Mouse (Mus musculus): ENCODE measurements around the gene Etv6. TPM values are rescaled to one million over a fixed set of nuclear protein-coding genes. Genes with fewer than 3 reads are reported as not detected.
A peak's percentile ranks its signal among the peaks of the same experiment; 100 is the strongest.

Gene Etv6
- total and polyA plus RNA-seq, 2 experiments = 4.1 to 8.6 TPM

- Histone ChIP-seq H3K4me3 (ENCODE audit: insufficient read depth, low read depth, low read length) (no peak overlapping the region), H3K27me3 (ENCODE audit: control insufficient read depth, insufficient read depth, low read length) (no peaks in the 10 kb centered on the region), H3K79me2 (ENCODE audit: control insufficient read depth, insufficient read depth, low read length) (peaks cover 30% of the 10 kb centered on the region; the same call in 1 of the 2 replicates), H3K27ac (replicated peaks; ENCODE audit: insufficient read depth, low read depth, low read length) (no peak overlapping the region), H3K36me3 (ENCODE audit: control insufficient read depth, insufficient read depth, low read length) (peaks cover 1% of the 10 kb centered on the region; the same call in 1 of the 2 replicates), H3K9ac (ENCODE audit: low read depth, low read length) (no peak overlapping the region), H3K4me1 (ENCODE audit: control insufficient read depth, insufficient read depth, low read length) (no peaks in the 10 kb centered on the region)
- no peak for DNase-seq (ENCODE audit: extremely low read depth, low read depth, low spot score)
- WGBS = 86% methylated on average over 2 of the region's 2 CpGs
- no peak for TF ChIP-seq CTCF (IDR thresholded peaks at IDR 0.05; ENCODE audit: low read depth, low read length)
- TF ChIP-seq POLR2A (IDR thresholded peaks at IDR 0.05; ENCODE audit: extremely low read depth, insufficient read depth, low read length) = no peak
Measured at GRCm38 (mm10) chr6:134131601-134132000, 96.1 kb downstream of the Etv6 start.

GRCm38 (mm10) chr6:134133756-134134155 lies 98.3 kb downstream of the Etv6 start:
- H3K27ac ChIP-seq (replicated peaks; ENCODE audit: insufficient read depth, low read depth, low read length) = no peak overlapping the region
- TF ChIP-seq CTCF (IDR thresholded peaks at IDR 0.05; ENCODE audit: low read depth, low read length) (no peak), POLR2A (IDR thresholded peaks at IDR 0.05; ENCODE audit: extremely low read depth, insufficient read depth, low read length) (no peak)
- 54% methylated on average over 4 of the region's 4 CpGs for WGBS
- no peaks in the 10 kb centered on the region for H3K4me1 ChIP-seq (ENCODE audit: control insufficient read depth, insufficient read depth, low read length)
- H3K4me3 ChIP-seq (ENCODE audit: insufficient read depth, low read depth, low read length) = no peak overlapping the region
- H3K79me2 ChIP-seq (ENCODE audit: control insufficient read depth, insufficient read depth, low read length) = peaks cover 19% of the 10 kb centered on the region; the same call in 1 of the 2 replicates
- H3K9ac ChIP-seq (ENCODE audit: low read depth, low read length) = no peak overlapping the region
- no peak for DNase-seq (ENCODE audit: extremely low read depth, low read depth, low spot score)
- H3K27me3 ChIP-seq (ENCODE audit: control insufficient read depth, insufficient read depth, low read length) = no peaks in the 10 kb centered on the region
- H3K36me3 ChIP-seq (ENCODE audit: control insufficient read depth, insufficient read depth, low read length) = peaks cover under 1% of the 10 kb centered on the region; the same call in 1 of the 2 replicates

GRCm38 (mm10) chr6:134134821-134135323 lies 99.4 kb downstream of the Etv6 start:
- peaks cover 14% of the 10 kb centered on the region; the same call in 1 of the 2 replicates for H3K79me2 ChIP-seq (ENCODE audit: control insufficient read depth, insufficient read depth, low read length)
- no peak overlapping the region for H3K27ac ChIP-seq (replicated peaks; ENCODE audit: insufficient read depth, low read depth, low read length)
- no peaks in the 10 kb centered on the region for H3K36me3 ChIP-seq (ENCODE audit: control insufficient read depth, insufficient read depth, low read length)
- H3K9ac ChIP-seq (ENCODE audit: low read depth, low read length) = no peak overlapping the region
- no peak overlapping the region for H3K4me3 ChIP-seq (ENCODE audit: insufficient read depth, low read depth, low read length)
- no peaks in the 10 kb centered on the region for H3K27me3 ChIP-seq (ENCODE audit: control insufficient read depth, insufficient read depth, low read length)
- no peaks in the 10 kb centered on the region for H3K4me1 ChIP-seq (ENCODE audit: control insufficient read depth, insufficient read depth, low read length)
- DNase-seq (ENCODE audit: extremely low read depth, low read depth, low spot score) = no peak
- 94% methylated on average over 9 of the region's 9 CpGs for WGBS
- TF ChIP-seq POLR2A (IDR thresholded peaks at IDR 0.05; ENCODE audit: extremely low read depth, insufficient read depth, low read length) = no peak
- no peak for TF ChIP-seq CTCF (IDR thresholded peaks at IDR 0.05; ENCODE audit: low read depth, low read length)

- WGBS = 83% methylated on average over 3 of the region's 3 CpGs
- Histone ChIP-seq H3K4me3 (ENCODE audit: insufficient read depth, low read depth, low read length) (no peak overlapping the region), H3K36me3 (ENCODE audit: control insufficient read depth, insufficient read depth, low read length) (no peaks in the 10 kb centered on the region), H3K27ac (replicated peaks; ENCODE audit: insufficient read depth, low read depth, low read length) (no peak overlapping the region), H3K27me3 (ENCODE audit: control insufficient read depth, insufficient read depth, low read length) (no peaks in the 10 kb centered on the region), H3K79me2 (ENCODE audit: control insufficient read depth, insufficient read depth, low read length) (peaks cover 13% of the 10 kb centered on the region; the same call in 1 of the 2 replicates), H3K9ac (ENCODE audit: low read depth, low read length) (no peak overlapping the region), H3K4me1 (ENCODE audit: control insufficient read depth, insufficient read depth, low read length) (no peaks in the 10 kb centered on the region)
- no peak for TF ChIP-seq CTCF (IDR thresholded peaks at IDR 0.05; ENCODE audit: low read depth, low read length)
- no peak for TF ChIP-seq POLR2A (IDR thresholded peaks at IDR 0.05; ENCODE audit: extremely low read depth, insufficient read depth, low read length)
- DNase-seq (ENCODE audit: extremely low read depth, low read depth, low spot score) = no peak
Measured at GRCm38 (mm10) chr6:134136315-134136714, 100.8 kb downstream of the Etv6 start.

GRCm38 (mm10) chr6:134139359-134139758 lies 103.9 kb downstream of the Etv6 start:
- TF ChIP-seq POLR2A (IDR thresholded peaks at IDR 0.05; ENCODE audit: extremely low read depth, insufficient read depth, low read length) (no peak), CTCF (IDR thresholded peaks at IDR 0.05; ENCODE audit: low read depth, low read length) (no peak)
- no peaks in the 10 kb centered on the region for H3K27me3 ChIP-seq (ENCODE audit: control insufficient read depth, insufficient read depth, low read length)
- peak; percentile 56 for DNase-seq (ENCODE audit: extremely low read depth, low read depth, low spot score)
- no peak overlapping the region for H3K9ac ChIP-seq (ENCODE audit: low read depth, low read length)
- H3K27ac ChIP-seq (replicated peaks; ENCODE audit: insufficient read depth, low read depth, low read length) = no peak overlapping the region
- H3K36me3 ChIP-seq (ENCODE audit: control insufficient read depth, insufficient read depth, low read length) = no peaks in the 10 kb centered on the region
- no peaks in the 10 kb centered on the region; the same call in none of the 2 replicates for H3K4me1 ChIP-seq (ENCODE audit: control insufficient read depth, insufficient read depth, low read length)
- peaks cover 14% of the 10 kb centered on the region; the same call in 1 of the 2 replicates for H3K79me2 ChIP-seq (ENCODE audit: control insufficient read depth, insufficient read depth, low read length)
- WGBS = 41% methylated on average over 3 of the region's 3 CpGs
- no peak overlapping the region for H3K4me3 ChIP-seq (ENCODE audit: insufficient read depth, low read depth, low read length)
